Mouse (Mus musculus): ENCODE results near the gene Kcnj9.

DNA sequence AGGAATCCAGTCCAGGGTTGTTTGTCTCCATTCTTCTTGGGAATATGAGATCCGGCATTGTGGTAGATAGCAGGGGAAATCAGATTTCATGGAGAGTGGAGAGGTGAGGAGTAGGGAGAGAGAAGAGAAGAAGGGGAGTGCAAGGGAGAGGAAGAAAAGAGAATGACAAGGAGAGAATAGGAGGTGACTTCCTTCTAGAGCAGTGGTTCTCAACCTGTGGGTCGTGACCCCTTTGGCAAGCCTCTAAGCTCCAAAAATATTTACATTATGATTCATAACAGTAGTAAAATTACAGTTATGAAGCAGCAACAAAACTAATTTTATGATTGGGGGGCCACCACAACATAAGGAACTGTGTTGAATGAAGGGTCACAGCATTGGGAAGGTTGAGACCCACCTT lies 3.8 kb upstream of the Kcnj9 start:
- TF ChIP-seq GATA1 (IDR thresholded peaks at IDR 0.05; ENCODE audit: borderline replicate concordance, low read length) (no peak), CTCF (IDR thresholded peaks at IDR 0.05; ENCODE audit: low read depth, low read length) (no peak), TAL1 (conservative IDR thresholded peaks at IDR 0.05; ENCODE audit: low read depth, low read length) (no peak)

All from G1E (cell line).